Mouse (Mus musculus): ENCODE results near the gene Mpg.

GRCm38 (mm10) chr11:32281416-32282144, 55.3 kb downstream of the Mpg start:
- TF ChIP-seq CHD2 (IDR thresholded peaks at IDR 0.05; ENCODE audit: low read length) = no peak
- TF ChIP-seq MYC (IDR thresholded peaks at IDR 0.05; ENCODE audit: low read depth, low read length) = no peak
- no peak for TF ChIP-seq POLR2A (IDR thresholded peaks at IDR 0.05; ENCODE audit: low read depth, low read length)
- TF ChIP-seq E2F4 (IDR thresholded peaks at IDR 0.05; ENCODE audit: insufficient replicate concordance, low read depth, low read length) = no peak
- TF ChIP-seq CTCF (conservative IDR thresholded peaks at IDR 0.05 in 1 of 2, IDR thresholded peaks at IDR 0.05 in 1 of 2; ENCODE audit: low read depth in 2 of 2, low read length in 2 of 2) = no peak
- no peak for TF ChIP-seq MXI1 (IDR thresholded peaks at IDR 0.05; ENCODE audit: low read depth, low read length)

All from CH12.LX (cell line).